Mouse (Mus musculus) gastrocnemius, adult 2 months (tissue): Measurements from ENCODE around the gene Ubl5. TPM values are rescaled to one million over a fixed set of nuclear protein-coding genes. Genes with fewer than 3 reads are reported as not detected.
A peak's percentile ranks its signal among the peaks of the same experiment; 100 is the strongest.

Experiments
- DNase-seq: peaks from one replicate; pipeline ENCODE4 v3.0.0; 2022
- H3K27ac ChIP-seq: fragments of 200-600 bp; 2 replicates; pipeline ENCODE4 v1.8.1; 2022; ENCODE audit warnings: mild to moderate bottlenecking
- H3K4me3 ChIP-seq: fragments of 200-600 bp; 2 replicates; pipeline ENCODE4 v1.8.1; 2022; ENCODE audit warnings: mild to moderate bottlenecking, moderate library complexity
- CTCF ChIP-seq: fragments of 200-600 bp; IDR thresholded peaks from 2 replicates; pipeline ENCODE4 v1.8.1; 2022; ENCODE audit warnings: antibody characterized with exemption, mild to moderate bottlenecking, moderate library complexity
- intact Hi-C: fragments of 180-260 bp; cut with DNase I; formaldehyde crosslinking; loops from one replicate; pipeline ENCODE4 v1.15.1; 2025
- total RNA-seq, 2 experiments: library from RNA; stranded (reverse); gene quantifications; 2 replicates each; pipeline ENCODE4 v1.2.3; 2021

Ubl5 gene
- total RNA-seq, 2 experiments from 2014 or later: 188 to 210 TPM

GRCm38 (mm10) chr9:20663956-20664355 is 21.3 kb downstream of the Ubl5 start:
- TF ChIP-seq CTCF: no peak
- H3K27ac ChIP-seq: no peak overlapping the region
- intact Hi-C loops: loop anchor here (5.0 to 10.0 kb wide), 2 partner anchors 63 to 171 kb away; no protein-coding TSS in a partner anchor
- no peak for DNase-seq
- H3K4me3 ChIP-seq: no peak overlapping the region

GRCm38 (mm10) chr9:20664366-20664765 is 21.7 kb downstream of the Ubl5 start:
- no peak overlapping the region for H3K4me3 ChIP-seq
- H3K27ac ChIP-seq: no peak overlapping the region
- no peak for TF ChIP-seq CTCF
- intact Hi-C loops: loop anchor here (5.0 to 10.0 kb wide), 2 partner anchors 63 to 170 kb away; no protein-coding TSS in a partner anchor
- DNase-seq: peak; percentile 13

- Histone ChIP-seq H3K4me3 (no peak overlapping the region), H3K27ac (no peak overlapping the region)
- DNase-seq: no peak
- intact Hi-C loops: loop anchor here (5.0 to 10.0 kb wide), 2 partner anchors 62 to 170 kb away; no protein-coding TSS in a partner anchor
- no peak for TF ChIP-seq CTCF
Observed at GRCm38 (mm10) chr9:20664982-20665637, 22.4 kb downstream of the Ubl5 start.

- no peak for TF ChIP-seq CTCF
- Histone ChIP-seq H3K27ac (no peak overlapping the region), H3K4me3 (no peak overlapping the region)
- DNase-seq: peak; percentile 7
- intact Hi-C loops: loop anchor here (10.0 kb wide), 1 partner anchor 169 kb away; no protein-coding TSS in a partner anchor
Observed at GRCm38 (mm10) chr9:20665925-20666324, 23.2 kb downstream of the Ubl5 start.

- intact Hi-C loops: loop anchor here (10.0 kb wide), 1 partner anchor 168 kb away; no protein-coding TSS in a partner anchor
- TF ChIP-seq CTCF: no peak
Observed at GRCm38 (mm10) chr9:20666510-20667034, 23.9 kb downstream of the Ubl5 start.

GRCm38 (mm10) chr9:20668065-20668464 is 25.4 kb downstream of the Ubl5 start:
- Histone ChIP-seq H3K27ac (no peak overlapping the region), H3K4me3 (no peak overlapping the region)
- peak; percentile 7 for DNase-seq
- no peak for TF ChIP-seq CTCF
- intact Hi-C loops: loop anchor here (10.0 kb wide), 1 partner anchor 167 kb away; no protein-coding TSS in a partner anchor

More at GRCm38 (mm10) chr9:20666510-20667034, 23.9 kb downstream of the Ubl5 start:
- no peak overlapping the region for H3K4me3 ChIP-seq
- no peak overlapping the region for H3K27ac ChIP-seq
- peak; percentile 8 for DNase-seq

GRCm38 (mm10) chr9:20672047-20672446 is 29.4 kb downstream of the Ubl5 start:
- TF ChIP-seq CTCF: no peak
- intact Hi-C loops: no loop called here
- no peak overlapping the region for H3K4me3 ChIP-seq

GRCm38 (mm10) chr9:20677892-20678291 is 35.2 kb downstream of the Ubl5 start:
- no peak overlapping the region for H3K27ac ChIP-seq
- no peak for TF ChIP-seq CTCF
- no peak for DNase-seq
- intact Hi-C loops: no loop called here
- H3K4me3 ChIP-seq: no peak overlapping the region

More at GRCm38 (mm10) chr9:20672047-20672446, 29.4 kb downstream of the Ubl5 start:
- no peak overlapping the region for H3K27ac ChIP-seq
- no peak for DNase-seq

- TF ChIP-seq CTCF: no peak
- intact Hi-C loops: no loop called here
- Histone ChIP-seq H3K27ac (no peak overlapping the region), H3K4me3 (no peak overlapping the region)
- no peak for DNase-seq
Observed at GRCm38 (mm10) chr9:20680378-20680958, 37.8 kb downstream of the Ubl5 start.

GRCm38 (mm10) chr9:20681546-20682388 is 39.1 kb downstream of the Ubl5 start:
- H3K27ac ChIP-seq: no peak overlapping the region
- no peak for DNase-seq
- H3K4me3 ChIP-seq: no peak overlapping the region
- TF ChIP-seq CTCF: no peak
- intact Hi-C loops: no loop called here

GRCm38 (mm10) chr9:20682389-20682722 is 39.7 kb downstream of the Ubl5 start:
- H3K4me3 ChIP-seq: no peak overlapping the region
- H3K27ac ChIP-seq: no peak overlapping the region
- no peak for DNase-seq
- intact Hi-C loops: no loop called here
- TF ChIP-seq CTCF: no peak

- intact Hi-C loops: no loop called here
- TF ChIP-seq CTCF: no peak
- Histone ChIP-seq H3K27ac (no peak overlapping the region), H3K4me3 (no peak overlapping the region)
- DNase-seq: no peak
Observed at GRCm38 (mm10) chr9:20685081-20685861, 42.6 kb downstream of the Ubl5 start.
